Mouse (Mus musculus) forebrain, postnatal 0 days (tissue): Measurements from ENCODE around the gene Wfdc1. TPM values are rescaled to one million over a fixed set of nuclear protein-coding genes. Genes with fewer than 3 reads are reported as not detected.
A peak's percentile ranks its signal among the peaks of the same experiment; 100 is the strongest.

ENCODE experiments used
- ATAC-seq: fragments of 200-750 bp; cut with Nextera tagmentation; 2 replicates; pipeline ENCODE4 v1.8.0; 2017; ENCODE audit warnings: mild to moderate bottlenecking, moderate library complexity
- DNase-seq: peaks from one replicate; pipeline ENCODE4 v3.0.0-alpha.2; 2015
- H3K27ac ChIP-seq: fragments of 300-500 bp; sonication (generic); 2 replicates; pipeline ENCODE4 v1.5.1; 2014; ENCODE audit warnings: low read depth, mild to moderate bottlenecking, antibody characterized with exemption, low read length, moderate library complexity, mixed read lengths
- H3K27me3 ChIP-seq: fragments of 300-500 bp; sonication (generic); 2 replicates; pipeline ENCODE4 v1.6.1; 2014; ENCODE audit warnings: mild to moderate bottlenecking, low read length, mixed read lengths; ENCODE audit not compliant: insufficient read depth
- H3K36me3 ChIP-seq: fragments of 300-500 bp; sonication (generic); 2 replicates; pipeline ENCODE4 v1.6.1; 2014; ENCODE audit warnings: mild to moderate bottlenecking, moderate library complexity; ENCODE audit not compliant: insufficient read depth
- H3K4me1 ChIP-seq: fragments of 300-500 bp; sonication (generic); 2 replicates; pipeline ENCODE4 v1.6.1; 2014; ENCODE audit warnings: antibody characterized with exemption; ENCODE audit not compliant: insufficient read depth
- H3K4me2 ChIP-seq: fragments of 300-500 bp; sonication (generic); 2 replicates; pipeline ENCODE4 v1.6.1; 2014; ENCODE audit warnings: low read depth, mild to moderate bottlenecking, moderate library complexity
- H3K4me3 ChIP-seq: fragments of 300-500 bp; sonication (generic); 2 replicates; pipeline ENCODE4 v1.5.1; 2014; ENCODE audit warnings: low read depth, low read length, mixed read lengths
- H3K9ac ChIP-seq: fragments of 300-500 bp; sonication (generic); 2 replicates; pipeline ENCODE4 v1.6.1; 2014; ENCODE audit warnings: mild to moderate bottlenecking
- H3K9me3 ChIP-seq: fragments of 300-500 bp; sonication (generic); 2 replicates; pipeline ENCODE4 v1.6.1; 2016; ENCODE audit warnings: low read length
- CTCF ChIP-seq: sonication (generic); IDR thresholded peaks from 2 replicates; pipeline ENCODE4 v1.5.1; 2016; ENCODE audit warnings: antibody characterized with exemption, control low read depth, low read depth
- WGBS: fragments of 180-500 bp; shearing (Covaris S2); extraction: QIAGEN DNeasy Blood & Tissue Kit; methylation state at CpG from one replicate; pipeline ENCODE4 v1.1.7; 2014; 5-methylcytosine and 5-hydroxymethylcytosine counted together
- polyA plus RNA-seq: library from polyadenylated mRNA; unstranded; fragments of >200 nt; fragmentation: Nextera tagmentation; extraction: Ambion mirVana; gene quantifications from 2 replicates; pipeline ENCODE4 v1.2.1, GENCODE M21; 2015
- total RNA-seq: library from RNA; depleted of rRNA; stranded (reverse); fragments of >200 nt; gene quantifications from 2 replicates; pipeline ENCODE4 v1.2.3, GENCODE M21; 2014

Gene Wfdc1
- total and polyA plus RNA-seq, 2 experiments from 2014 or later = 8.6 to 9.0 TPM

DNA sequence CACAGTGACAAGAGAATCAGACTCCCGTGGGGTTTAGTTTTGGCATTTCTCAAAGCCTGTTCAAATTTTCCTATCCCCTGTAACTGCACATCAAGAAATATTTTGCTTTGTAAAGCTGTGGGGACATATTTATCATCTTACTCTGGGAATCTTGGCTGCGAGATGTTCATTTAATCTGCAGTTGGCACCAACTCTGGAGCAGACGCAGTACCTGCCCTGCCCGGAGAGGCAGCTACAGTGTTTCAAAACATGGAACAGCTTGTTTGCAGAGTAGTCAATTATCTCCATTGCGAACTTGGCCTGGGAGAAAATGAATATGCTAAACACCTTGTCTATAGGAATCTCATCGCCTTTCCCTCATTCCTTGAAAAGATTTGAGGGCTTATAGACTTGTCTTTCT lies 27.9 kb upstream of the Wfdc1 start:
- 43% methylated on average over 6 of the region's 6 CpGs for WGBS
- peak; percentile 43 for DNase-seq

DNA sequence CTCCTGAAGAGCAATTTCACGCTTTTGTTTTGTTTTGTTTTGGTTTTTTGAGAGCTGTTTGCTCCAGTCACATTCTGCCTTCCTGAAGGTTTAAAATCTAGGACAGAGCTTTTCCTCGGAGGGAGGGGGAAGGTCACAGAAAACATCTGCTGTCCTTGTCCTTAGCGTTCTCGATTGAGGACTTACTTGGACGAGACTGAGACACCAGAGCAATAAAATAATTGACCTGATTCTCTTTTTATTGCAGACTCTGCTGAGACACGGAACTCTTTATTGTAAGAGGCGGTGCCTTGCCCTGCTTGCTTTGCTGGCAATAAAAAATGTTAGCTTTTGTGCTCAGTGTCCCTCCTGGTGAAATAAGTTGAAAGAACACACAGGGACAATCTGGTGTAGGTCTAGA lies 26.4 kb upstream of the Wfdc1 start:
- Histone ChIP-seq H3K4me3 (no peak overlapping the region), H3K36me3 (no peaks in the 10 kb centered on the region), H3K4me1 (no peaks in the 10 kb centered on the region), H3K9me3 (no peaks in the 10 kb centered on the region), H3K4me2 (no peak overlapping the region), H3K27ac (no peak overlapping the region), H3K9ac (no peak overlapping the region), H3K27me3 (no peaks in the 10 kb centered on the region; the same call in 1 of the 2 replicates)
- WGBS = 64% methylated on average over 7 of the region's 7 CpGs
- DNase-seq = no peak
- no peak for TF ChIP-seq CTCF
- ATAC-seq = no peak

More for the DNA sequence above, 27.9 kb upstream of the Wfdc1 start:
- Histone ChIP-seq H3K27me3 (peaks cover 11% of the 10 kb centered on the region), H3K27ac (no peak overlapping the region), H3K9ac (no peak overlapping the region), H3K4me2 (no peak overlapping the region), H3K36me3 (no peaks in the 10 kb centered on the region), H3K4me1 (no peaks in the 10 kb centered on the region), H3K9me3 (no peaks in the 10 kb centered on the region), H3K4me3 (no peak overlapping the region)
- no peak for TF ChIP-seq CTCF
- ATAC-seq = no peak; the same call in 1 of the 2 replicates

DNA sequence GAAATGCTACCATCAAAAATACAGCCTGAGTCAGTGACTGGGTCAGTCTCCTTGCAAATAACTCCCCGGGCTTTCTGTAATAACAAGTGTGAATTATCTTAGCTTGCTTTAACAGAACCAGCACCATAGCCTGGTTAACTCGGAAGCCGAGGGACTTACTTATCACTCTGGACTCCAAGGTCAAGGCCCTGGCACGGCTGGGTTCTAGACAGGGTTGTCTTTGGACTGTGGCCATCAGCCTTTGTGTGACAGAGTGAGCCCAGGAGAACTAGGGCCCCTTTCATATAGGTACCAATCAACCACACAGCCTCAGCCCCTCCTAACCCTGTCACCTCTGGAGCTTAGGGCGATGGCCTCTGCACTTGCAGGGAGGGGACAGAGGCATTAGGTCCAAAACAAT lies 25.1 kb upstream of the Wfdc1 start:
- Histone ChIP-seq H3K9ac (no peak overlapping the region), H3K4me1 (no peaks in the 10 kb centered on the region), H3K4me2 (no peak overlapping the region), H3K27ac (no peak overlapping the region), H3K4me3 (no peak overlapping the region), H3K36me3 (no peaks in the 10 kb centered on the region), H3K27me3 (no peaks in the 10 kb centered on the region), H3K9me3 (no peaks in the 10 kb centered on the region)
- ATAC-seq (no peak), DNase-seq (no peak)
- TF ChIP-seq CTCF = no peak
- 81% methylated on average over 5 of the region's 5 CpGs for WGBS

DNA sequence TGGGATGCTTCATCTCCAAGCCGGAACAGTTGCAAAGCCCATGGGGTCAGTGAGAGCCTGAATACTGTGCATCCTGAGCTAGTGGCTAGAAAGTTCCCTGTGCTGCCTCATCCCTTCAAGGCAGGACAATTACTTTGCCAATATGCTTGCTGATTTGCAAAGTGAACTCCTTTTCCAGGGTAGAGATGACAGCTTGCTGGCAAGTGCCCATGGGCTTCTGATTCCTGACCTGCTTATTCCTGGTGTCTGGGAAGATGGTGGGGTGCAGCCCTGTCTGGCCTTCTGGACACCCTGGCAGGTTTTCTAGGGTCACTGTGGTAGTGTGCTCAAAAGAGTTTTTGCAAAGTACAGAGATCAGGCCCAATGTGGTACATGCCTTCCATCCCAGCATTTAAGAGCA lies 23.2 kb upstream of the Wfdc1 start:
- no peak for TF ChIP-seq CTCF
- 83% methylated on average over 1 of the region's 1 CpGs for WGBS
- Histone ChIP-seq H3K27ac (no peak overlapping the region), H3K9me3 (no peaks in the 10 kb centered on the region), H3K9ac (no peak overlapping the region), H3K4me3 (no peak overlapping the region), H3K27me3 (no peaks in the 10 kb centered on the region), H3K4me2 (no peak overlapping the region), H3K36me3 (no peaks in the 10 kb centered on the region), H3K4me1 (no peaks in the 10 kb centered on the region)
- no peak for DNase-seq
- no peak for ATAC-seq

DNA sequence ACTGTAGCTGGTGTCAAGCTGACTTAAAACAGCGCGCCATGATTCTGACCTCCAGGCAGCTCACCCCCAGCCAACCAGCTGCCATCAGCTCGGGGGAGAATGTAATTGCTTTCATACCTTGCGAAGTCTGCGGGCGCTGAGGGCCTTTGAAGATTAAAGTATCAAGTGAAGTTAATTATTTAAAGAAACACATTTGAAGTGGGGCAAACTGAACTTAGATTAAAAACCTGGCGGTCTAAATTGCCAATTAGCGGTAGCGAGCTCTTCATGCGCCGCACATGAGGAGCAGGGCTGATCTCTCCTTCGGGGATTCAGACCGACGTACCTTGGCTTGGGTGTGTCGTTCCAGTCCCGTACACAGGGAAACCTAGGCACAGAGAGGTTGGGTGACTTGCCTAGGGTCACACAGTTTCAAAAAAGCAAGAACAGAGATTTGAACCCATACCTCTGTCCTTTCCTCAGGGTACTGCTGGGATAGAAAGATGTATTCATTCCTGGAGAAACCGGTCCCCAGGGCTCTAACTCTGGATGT lies 21.7 kb upstream of the Wfdc1 start:
- H3K9ac ChIP-seq = no peak overlapping the region
- H3K36me3 ChIP-seq = no peaks in the 10 kb centered on the region
- DNase-seq = no peak
- no peak overlapping the region for H3K4me2 ChIP-seq
- no peaks in the 10 kb centered on the region for H3K27me3 ChIP-seq
- TF ChIP-seq CTCF = no peak
- 67% methylated on average over 17 of the region's 17 CpGs for WGBS
- no peak overlapping the region for H3K27ac ChIP-seq
- no peak for ATAC-seq
- H3K9me3 ChIP-seq = no peaks in the 10 kb centered on the region
- no peaks in the 10 kb centered on the region for H3K4me1 ChIP-seq
- no peak overlapping the region for H3K4me3 ChIP-seq

DNA sequence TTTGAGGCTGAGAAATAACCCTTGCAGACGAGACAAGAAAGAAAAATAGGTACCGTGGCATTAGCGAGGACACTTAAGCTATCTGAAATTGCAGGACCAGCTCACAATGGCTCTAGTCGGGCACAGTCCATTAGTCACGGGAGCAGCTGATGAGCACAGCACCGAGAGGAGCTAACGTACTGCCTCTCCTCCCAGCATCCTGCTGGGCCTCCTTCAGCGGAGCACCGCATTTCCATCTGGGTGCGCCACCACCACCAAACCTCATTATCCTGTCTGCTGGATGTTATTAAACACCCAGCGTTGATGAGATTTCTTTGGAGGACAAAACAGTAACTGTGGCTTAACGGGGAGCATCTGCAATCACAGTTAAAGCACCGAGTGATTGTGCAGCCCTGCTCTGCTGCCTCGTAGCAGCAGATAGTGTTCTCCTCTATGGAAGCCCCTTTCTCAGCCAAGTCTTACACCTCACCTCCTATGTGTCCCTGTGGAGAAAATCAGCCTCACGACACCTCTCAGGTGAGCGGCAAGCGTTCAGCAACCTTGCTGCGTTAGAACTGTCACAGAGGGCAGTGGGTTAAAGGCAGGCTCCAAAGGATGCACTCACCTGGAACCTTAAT lies 21.1 kb upstream of the Wfdc1 start:
- ATAC-seq = peak; percentile 43; the same call in 1 of the 2 replicates
- Histone ChIP-seq H3K4me2 (no peak overlapping the region), H3K36me3 (no peaks in the 10 kb centered on the region), H3K4me1 (no peaks in the 10 kb centered on the region), H3K27ac (no peak overlapping the region), H3K9ac (no peak overlapping the region), H3K4me3 (no peak overlapping the region), H3K9me3 (no peaks in the 10 kb centered on the region), H3K27me3 (no peaks in the 10 kb centered on the region)
- peak; percentile 17 for DNase-seq
- WGBS = 46% methylated on average over 18 of the region's 18 CpGs
- TF ChIP-seq CTCF = no peak

DNA sequence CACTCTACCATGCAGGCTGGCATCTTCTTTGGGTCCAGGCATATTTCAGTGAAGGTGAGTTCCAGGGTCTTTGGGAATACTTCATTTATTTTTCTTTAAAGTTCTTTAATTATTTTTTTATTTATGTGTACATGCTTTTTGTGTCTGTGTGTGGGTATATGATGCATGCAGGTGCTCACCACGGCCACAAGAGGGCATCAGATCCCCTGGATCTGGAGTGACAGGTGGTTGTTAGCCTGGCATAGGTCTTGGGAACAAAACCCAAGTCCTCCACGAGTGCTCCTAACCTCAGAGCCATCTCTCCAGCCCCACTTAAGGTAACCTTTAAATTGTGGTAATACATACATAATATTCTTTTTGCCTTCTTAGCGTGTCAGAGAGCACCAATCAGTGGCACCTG lies 20.0 kb upstream of the Wfdc1 start:
- Histone ChIP-seq H3K4me1 (no peaks in the 10 kb centered on the region), H3K4me2 (no peak overlapping the region), H3K9me3 (no peaks in the 10 kb centered on the region), H3K27ac (no peak overlapping the region), H3K27me3 (no peaks in the 10 kb centered on the region), H3K36me3 (no peaks in the 10 kb centered on the region), H3K9ac (no peak overlapping the region), H3K4me3 (no peak overlapping the region)
- WGBS = 78% methylated on average over 3 of the region's 3 CpGs
- DNase-seq (no peak), ATAC-seq (no peak)
- peak; percentile 40 for TF ChIP-seq CTCF
